Mouse (Mus musculus) hindbrain, embryonic 12.5 days (tissue): ENCODE results near the gene Bicd2. TPM values are rescaled to one million over a fixed set of nuclear protein-coding genes. Genes with fewer than 3 reads are reported as not detected.

ENCODE experiments used
- ATAC-seq: fragments of 200-750 bp; cut with Nextera tagmentation; 2 replicates; pipeline ENCODE4 v1.8.0; 2017; ENCODE audit warnings: moderate TSS enrichment; ENCODE audit not compliant: low FRiP score
- H3K27ac ChIP-seq: fragments of 300-500 bp; sonication (generic); 2 replicates; pipeline ENCODE4 v1.5.1; 2016; ENCODE audit warnings: mild to moderate bottlenecking
- H3K27me3 ChIP-seq: fragments of 300-500 bp; sonication (generic); 2 replicates; pipeline ENCODE4 v1.6.1; 2016; ENCODE audit warnings: mild to moderate bottlenecking
- H3K36me3 ChIP-seq: fragments of 300-500 bp; sonication (generic); 2 replicates; pipeline ENCODE4 v1.6.1; 2016; ENCODE audit warnings: mild to moderate bottlenecking
- H3K4me1 ChIP-seq: fragments of 300-500 bp; sonication (generic); 2 replicates; pipeline ENCODE4 v1.6.1; 2016
- H3K4me2 ChIP-seq: fragments of 300-500 bp; sonication (generic); replicated peaks from 2 replicates; pipeline ENCODE4 v1.6.1; 2016; ENCODE audit warnings: mild to moderate bottlenecking
- H3K4me3 ChIP-seq: fragments of 300-500 bp; sonication (generic); 2 replicates; pipeline ENCODE4 v1.5.1; 2016; ENCODE audit warnings: mild to moderate bottlenecking
- H3K9ac ChIP-seq: fragments of 300-500 bp; sonication (generic); 2 replicates; pipeline ENCODE4 v1.6.1; 2016; ENCODE audit warnings: mild to moderate bottlenecking, moderate library complexity
- H3K9me3 ChIP-seq: fragments of 300-500 bp; sonication (generic); replicated peaks from 2 replicates; pipeline ENCODE4 v1.6.1; 2016; ENCODE audit warnings: mild to moderate bottlenecking
- WGBS: fragments of 180-500 bp; shearing (Covaris S2); methylation state at CpG from one replicate; pipeline ENCODE4 v1.1.7; 2016; 5-methylcytosine and 5-hydroxymethylcytosine counted together
- polyA plus RNA-seq: library from polyadenylated mRNA; unstranded; fragments of >200 nt; fragmentation: Nextera tagmentation; extraction: Ambion mirVana; gene quantifications from 2 replicates; pipeline ENCODE4 v1.2.1, GENCODE M21; 2016

Gene Bicd2
- polyA plus RNA-seq, 1 experiment from 2014 or later: 40.7 TPM

- Histone ChIP-seq H3K4me2 (no peak overlapping the region), H3K9me3 (no peaks in the 10 kb centered on the region), H3K36me3 (no peaks in the 10 kb centered on the region), H3K4me1 (no peaks in the 10 kb centered on the region), H3K9ac (no peak overlapping the region), H3K4me3 (no peak overlapping the region), H3K27ac (no peak overlapping the region), H3K27me3 (no peaks in the 10 kb centered on the region)
- no peak for ATAC-seq
- 79% methylated on average over 2 of the region's 2 CpGs for WGBS
These were observed 8.1 kb upstream of the Bicd2 start for GRCm38 (mm10) chr13:49333250-49333649.

DNA sequence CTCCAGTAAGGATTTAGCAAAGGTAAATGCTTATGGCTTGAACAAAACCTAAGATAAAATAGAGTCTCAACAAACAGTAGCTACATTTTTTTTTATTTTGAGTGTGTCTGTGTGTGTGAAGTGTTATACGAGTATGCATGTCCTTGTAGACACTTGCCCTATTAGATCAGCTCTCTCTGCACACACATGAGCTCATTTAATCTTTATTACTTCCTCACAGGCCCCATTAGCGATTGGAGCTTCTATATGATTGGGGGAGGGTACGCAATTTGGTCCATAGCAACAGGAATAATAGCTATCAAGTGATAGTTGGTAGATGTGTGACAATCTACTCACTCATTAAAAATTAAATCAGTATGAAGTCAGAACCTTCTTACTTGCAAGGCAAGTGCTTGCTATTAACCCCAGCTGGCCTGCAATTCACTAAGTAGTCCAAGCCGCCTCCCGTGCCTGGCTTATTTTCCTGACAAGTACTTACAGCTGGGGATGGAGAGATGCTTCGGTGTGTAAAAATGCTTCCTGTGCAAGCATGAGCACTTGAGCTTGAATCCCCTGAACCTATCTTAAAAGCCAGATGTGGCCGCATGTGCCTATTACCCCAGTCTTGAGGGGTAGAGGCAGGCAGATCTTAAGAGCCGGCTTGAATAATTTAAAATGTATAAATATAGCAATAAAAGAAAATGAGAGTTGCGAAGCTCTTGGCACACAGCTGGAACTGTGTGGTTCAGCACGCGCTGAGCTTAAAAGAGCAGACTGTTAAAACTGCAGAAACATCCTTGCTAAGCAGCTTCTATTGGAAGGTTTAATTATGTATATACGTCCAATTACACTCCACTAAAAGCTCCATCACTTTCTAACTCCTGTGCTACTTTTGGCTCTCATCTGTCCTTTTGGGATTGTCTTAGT, 6.1 kb upstream of the Bicd2 start:
- Histone ChIP-seq H3K4me3 (no peak overlapping the region), H3K27me3 (no peaks in the 10 kb centered on the region), H3K9ac (no peak overlapping the region), H3K9me3 (no peaks in the 10 kb centered on the region), H3K27ac (no peak overlapping the region), H3K4me2 (no peak overlapping the region), H3K36me3 (no peaks in the 10 kb centered on the region), H3K4me1 (peaks cover 6% of the 10 kb centered on the region)
- WGBS: 88% methylated on average over 12 of the region's 12 CpGs
- no peak for ATAC-seq

DNA sequence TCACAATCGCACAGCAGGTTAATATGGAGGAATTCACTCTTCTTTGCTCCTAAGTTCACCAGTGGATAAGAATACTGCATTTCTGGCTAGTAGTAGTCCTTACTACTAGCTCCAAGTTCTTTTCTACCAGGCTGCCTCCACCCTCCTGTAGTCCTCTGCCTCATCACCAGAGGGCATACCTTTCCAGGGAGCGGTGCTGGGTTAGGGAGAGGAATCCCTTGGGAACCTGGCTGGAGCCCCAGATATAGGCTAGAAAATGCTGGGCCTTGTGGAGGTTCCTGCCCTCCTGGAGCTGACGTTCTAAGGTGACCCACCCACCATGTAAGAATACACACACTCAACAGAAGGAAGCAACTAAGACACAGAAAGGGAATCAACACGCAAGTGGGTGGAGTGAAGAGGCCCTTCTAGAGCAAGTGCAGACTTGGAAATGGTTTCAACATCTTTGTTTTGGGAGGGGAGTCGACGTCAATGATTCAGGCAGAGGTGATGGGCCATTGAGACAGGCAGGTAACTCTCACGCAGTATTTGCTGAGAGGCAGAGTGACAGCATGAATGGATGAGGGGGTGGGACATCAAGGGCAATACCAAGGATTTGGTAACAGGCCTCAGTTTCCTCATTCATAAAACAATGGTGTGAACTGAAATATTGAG, 2.4 kb upstream of the Bicd2 start:
- Histone ChIP-seq H3K36me3 (no peaks in the 10 kb centered on the region), H3K4me3 (no peak overlapping the region), H3K9ac (no peak overlapping the region), H3K27me3 (no peaks in the 10 kb centered on the region), H3K4me1 (peaks cover 30% of the 10 kb centered on the region), H3K4me2 (no peak overlapping the region), H3K9me3 (no peaks in the 10 kb centered on the region), H3K27ac (no peak overlapping the region)
- 80% methylated on average over 7 of the region's 7 CpGs for WGBS
- no peak for ATAC-seq

GRCm38 (mm10) chr13:49341831-49342722, 692 bp downstream of the Bicd2 start:
- Histone ChIP-seq H3K4me3 (peak overlapping the region; percentile 75), H3K27me3 (no peaks in the 10 kb centered on the region), H3K27ac (peak overlapping the region; percentile 72), H3K4me2 (peak overlapping the region; percentile 72), H3K9ac (peak overlapping the region; percentile 81), H3K36me3 (no peaks in the 10 kb centered on the region), H3K9me3 (no peaks in the 10 kb centered on the region), H3K4me1 (peaks cover 56% of the 10 kb centered on the region)
- ATAC-seq: peak; percentile 33
- WGBS: 9% methylated on average over 25 of the region's 25 CpGs

- H3K27ac ChIP-seq: no peak overlapping the region
- peak overlapping the region; percentile 72 for H3K4me2 ChIP-seq
- H3K27me3 ChIP-seq: no peaks in the 10 kb centered on the region
- no peak for ATAC-seq
- H3K4me3 ChIP-seq: peak overlapping the region; percentile 75
- no peaks in the 10 kb centered on the region for H3K9me3 ChIP-seq
- H3K36me3 ChIP-seq: no peaks in the 10 kb centered on the region
- peak overlapping the region; percentile 81 for H3K9ac ChIP-seq
- peaks cover 56% of the 10 kb centered on the region for H3K4me1 ChIP-seq
These were observed 1.3 kb downstream of the Bicd2 start for GRCm38 (mm10) chr13:49342723-49343100.

DNA sequence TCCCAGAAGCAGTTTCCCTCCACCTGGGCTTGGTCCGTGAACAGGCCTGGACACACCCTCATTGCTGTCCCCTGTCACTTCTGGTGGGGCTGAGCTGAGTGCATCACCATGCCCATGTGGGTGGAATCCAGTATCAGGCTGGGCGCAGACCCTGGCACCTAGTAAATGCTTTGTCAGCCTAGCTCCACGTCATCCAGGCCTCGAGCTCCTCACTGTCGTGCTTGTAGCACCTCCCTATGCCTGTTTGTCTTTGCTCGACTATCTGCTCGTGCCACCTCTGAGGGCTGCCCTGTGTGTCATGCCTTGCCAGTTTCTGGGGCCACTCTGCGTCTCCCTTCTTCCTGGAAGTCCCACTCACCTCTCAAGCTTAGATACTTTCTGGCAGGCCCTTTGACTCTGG, 3.2 kb downstream of the Bicd2 start:
- WGBS: 81% methylated on average over 8 of the region's 8 CpGs
- Histone ChIP-seq H3K9me3 (no peaks in the 10 kb centered on the region), H3K36me3 (no peaks in the 10 kb centered on the region), H3K27me3 (no peaks in the 10 kb centered on the region), H3K27ac (no peak overlapping the region), H3K4me1 (peaks cover 66% of the 10 kb centered on the region), H3K4me3 (0 out of 2 replicates have a peak overlapping the region, but pooled peaks have one; percentile 3), H3K4me2 (peak overlapping the region; percentile 72), H3K9ac (no peak overlapping the region)
- ATAC-seq: no peak

- no peak overlapping the region for H3K27ac ChIP-seq
- H3K9me3 ChIP-seq: no peaks in the 10 kb centered on the region
- H3K9ac ChIP-seq: no peak overlapping the region
- H3K4me3 ChIP-seq: no peak overlapping the region
- peaks cover 59% of the 10 kb centered on the region for H3K4me1 ChIP-seq
- WGBS: 85% methylated on average over 2 of the region's 2 CpGs
- H3K4me2 ChIP-seq: no peak overlapping the region
- no peak for ATAC-seq
- no peaks in the 10 kb centered on the region for H3K27me3 ChIP-seq
- H3K36me3 ChIP-seq: no peaks in the 10 kb centered on the region
These were observed 4.1 kb downstream of the Bicd2 start for GRCm38 (mm10) chr13:49345476-49345875.

- Histone ChIP-seq H3K4me2 (no peak overlapping the region), H3K9me3 (no peaks in the 10 kb centered on the region), H3K9ac (no peak overlapping the region), H3K36me3 (no peaks in the 10 kb centered on the region), H3K27ac (no peak overlapping the region), H3K27me3 (no peaks in the 10 kb centered on the region), H3K4me3 (no peak overlapping the region), H3K4me1 (peaks cover 64% of the 10 kb centered on the region)
- 94% methylated on average over 2 of the region's 2 CpGs for WGBS
- no peak for ATAC-seq
These were observed 7.1 kb downstream of the Bicd2 start for GRCm38 (mm10) chr13:49348522-49348921.

GRCm38 (mm10) chr13:49349335-49349734, 8.0 kb downstream of the Bicd2 start:
- 95% methylated on average over 4 of the region's 4 CpGs for WGBS
- Histone ChIP-seq H3K4me1 (peaks cover 61% of the 10 kb centered on the region), H3K27ac (no peak overlapping the region)

DNA sequence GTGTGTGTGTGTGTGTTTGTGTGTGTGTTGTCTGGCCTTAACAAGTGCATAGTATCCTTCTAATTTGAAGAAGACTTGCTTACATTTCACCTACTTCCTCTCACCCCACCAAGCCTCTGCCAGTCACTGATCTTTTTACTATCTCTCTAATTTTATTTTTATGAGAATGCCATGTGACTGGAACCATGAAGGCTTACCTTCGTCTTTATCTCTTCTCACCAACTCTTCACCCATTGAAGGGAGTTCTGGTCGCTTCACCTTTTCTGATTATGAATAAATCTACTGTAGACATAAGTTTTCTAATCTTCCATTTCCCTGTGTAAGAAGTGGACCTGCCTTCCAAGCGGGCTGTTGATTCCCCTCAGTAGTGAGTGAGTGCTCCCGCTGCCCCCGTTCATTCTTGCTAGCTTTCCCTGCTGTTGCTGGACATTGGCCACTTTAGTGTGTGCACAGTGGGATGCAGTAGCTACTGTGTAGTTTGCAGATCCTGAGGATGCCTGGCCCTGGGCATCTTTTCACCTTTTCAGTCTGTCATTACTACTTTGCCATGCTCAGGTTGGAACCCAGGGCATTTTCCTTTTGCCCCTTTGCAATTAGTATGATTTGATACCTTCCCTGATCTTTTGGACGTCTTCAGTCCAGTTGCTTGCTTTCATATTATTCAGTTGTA, 8.6 kb downstream of the Bicd2 start:
- ATAC-seq: no peak
- Histone ChIP-seq H3K27me3 (no peaks in the 10 kb centered on the region), H3K4me3 (no peak overlapping the region), H3K27ac (no peak overlapping the region), H3K36me3 (no peaks in the 10 kb centered on the region), H3K4me2 (no peak overlapping the region), H3K9ac (no peak overlapping the region), H3K4me1 (peaks cover 55% of the 10 kb centered on the region), H3K9me3 (no peaks in the 10 kb centered on the region)
- WGBS: 95% methylated on average over 6 of the region's 6 CpGs

More at GRCm38 (mm10) chr13:49349335-49349734, 8.0 kb downstream of the Bicd2 start:
- H3K9ac ChIP-seq: no peak overlapping the region
- H3K36me3 ChIP-seq: no peaks in the 10 kb centered on the region
- H3K9me3 ChIP-seq: no peaks in the 10 kb centered on the region
- no peak for ATAC-seq
- H3K27me3 ChIP-seq: no peaks in the 10 kb centered on the region
- H3K4me2 ChIP-seq: no peak overlapping the region
- H3K4me3 ChIP-seq: no peak overlapping the region

DNA sequence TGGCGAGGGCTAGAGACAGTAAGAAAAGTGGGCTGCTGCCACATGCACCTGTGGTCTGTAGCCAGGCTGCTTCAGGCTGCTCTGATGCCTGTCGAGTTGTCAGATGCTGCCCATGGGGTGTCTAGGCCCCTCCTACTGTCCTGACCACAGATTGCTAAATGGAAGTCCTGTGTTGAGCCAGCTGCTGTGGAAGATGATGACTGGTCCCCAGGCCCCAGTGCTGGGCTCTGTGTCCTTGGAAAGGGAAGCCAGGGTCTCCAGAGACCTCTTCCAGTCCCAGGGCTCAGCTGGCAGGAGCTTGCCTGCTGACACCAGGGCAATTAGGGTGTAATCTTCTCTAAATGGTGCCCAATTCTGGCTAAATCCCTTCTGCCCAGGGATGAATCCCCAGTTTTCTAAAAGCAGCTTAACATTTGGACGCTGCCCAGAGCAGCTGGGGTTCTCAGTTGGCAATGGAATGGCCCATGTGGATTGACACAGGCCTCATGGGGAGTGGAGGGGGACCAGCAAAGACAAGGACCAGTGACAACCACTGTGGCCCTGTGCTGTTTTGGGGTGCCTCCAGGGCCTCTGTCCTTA, 11.3 kb downstream of the Bicd2 start:
- H3K27me3 ChIP-seq: no peaks in the 10 kb centered on the region
- no peaks in the 10 kb centered on the region for H3K9me3 ChIP-seq
- peaks cover 45% of the 10 kb centered on the region for H3K4me1 ChIP-seq
- no peak overlapping the region for H3K4me2 ChIP-seq
- ATAC-seq: peak; percentile 84
- H3K4me3 ChIP-seq: no peak overlapping the region
- peak overlapping the region; percentile 49 for H3K27ac ChIP-seq
- no peak overlapping the region for H3K9ac ChIP-seq
- no peaks in the 10 kb centered on the region for H3K36me3 ChIP-seq
- WGBS: 44% methylated on average over 3 of the region's 3 CpGs
